Mouse (Mus musculus): ENCODE measurements around the gene Scgb2b27.
"Not testable (repeated sequence)": the region's sequence is repeated elsewhere in the genome, so short reads cannot be mapped to it uniquely, and the experiment has no call there.

The Scgb2b27 gene

GRCm38 (mm10) chr7:34013842-34014241 is at the start of gene Scgb2b27:
Scgb2b27 (minus strand) TSS chr7:34013942.
- DNase-seq (ENCODE audit: low spot score): no peak

- not testable (repeated sequence) for DNase-seq (ENCODE audit: low spot score)
These were observed 22.5 kb upstream of the Scgb2b27 start for GRCm38 (mm10) chr7:34036076-34036815.

GRCm38 (mm10) chr7:34034579-34034978 is 20.8 kb upstream of the Scgb2b27 start:
- not testable (repeated sequence) for DNase-seq (ENCODE audit: low spot score)

GRCm38 (mm10) chr7:34030026-34030425 is 16.3 kb upstream of the Scgb2b27 start:
- no peak for DNase-seq (ENCODE audit: low spot score)

GRCm38 (mm10) chr7:34027202-34027601 is 13.5 kb upstream of the Scgb2b27 start:
- DNase-seq (ENCODE audit: low spot score): not testable (repeated sequence)

- DNase-seq (ENCODE audit: low spot score): no peak
These were observed 11.9 kb upstream of the Scgb2b27 start for GRCm38 (mm10) chr7:34025641-34026040.

- not testable (repeated sequence) for DNase-seq (ENCODE audit: low spot score)
These were observed 7.4 kb upstream of the Scgb2b27 start, which contains the start of gene Scgb1b27 for GRCm38 (mm10) chr7:34021183-34021582. Scgb1b27 (plus strand) TSS chr7:34021483.

- DNase-seq (ENCODE audit: low spot score): not testable (repeated sequence)
These were observed 31.5 kb downstream of the Scgb2b27 start for GRCm38 (mm10) chr7:33982281-33982680.
